Mouse (Mus musculus): ENCODE measurements around the gene Ep300.
A peak's percentile ranks its signal among the peaks of the same experiment; 100 is the strongest.

GRCm38 (mm10) chr15:81606634-81607033 is 21.5 kb downstream of the Ep300 start:
- TF ChIP-seq CTCF (IDR thresholded peaks at IDR 0.05; ENCODE audit: control insufficient read depth, insufficient read depth, insufficient read length) (peak; percentile 59), USF1 (IDR thresholded peaks at IDR 0.05; ENCODE audit: low read depth) (no peak), MYOG (IDR thresholded peaks at IDR 0.05; ENCODE audit: control insufficient read depth, extremely low read depth, insufficient read length) (no peak), MAX (IDR thresholded peaks at IDR 0.05) (no peak), CEBPB (IDR thresholded peaks at IDR 0.05; ENCODE audit: low read depth) (no peak), FOSL1 (IDR thresholded peaks at IDR 0.05; ENCODE audit: insufficient read depth, low read length, poor library complexity, severe bottlenecking) (no peak)
